Mouse (Mus musculus): ENCODE measurements around the gene Tceal1.

The Tceal1 gene

GRCm38 (mm10) chrX:136755464-136755863 lies 47.7 kb downstream of the Tceal1 start:
- peak; percentile 5 for DNase-seq
